Mouse (Mus musculus): Measurements from ENCODE around the gene Orc3. TPM values are rescaled to one million over a fixed set of nuclear protein-coding genes. Genes with fewer than 3 reads are reported as not detected.

Gene Orc3
- total RNA-seq (2021), result 10 to 100 TPM; 31.5 to 33.9 TPM
- long read RNA-seq, experiment 1, transcript Orc3-202 (20 exons, 2,266 nt), result major isoform, 11 of 127 reads
- long read RNA-seq, experiment 1, transcript Orc3-201 (20 exons, 2,300 nt), result major isoform, 11 of 127 reads
- long read RNA-seq, experiment 1, partial matches to known transcripts, result 100 of 127 reads
- long read RNA-seq, experiment 1, other reads (novel, unspliced or antisense), result 5 of 127 reads
- long read RNA-seq, experiment 2, transcript Orc3-202 (20 exons, 2,266 nt), result major isoform, 8 of 102 reads
- long read RNA-seq, experiment 2, partial matches to known transcripts, result 88 of 102 reads
- long read RNA-seq, experiment 2, other reads (novel, unspliced or antisense), result 3 of 102 reads

DNA sequence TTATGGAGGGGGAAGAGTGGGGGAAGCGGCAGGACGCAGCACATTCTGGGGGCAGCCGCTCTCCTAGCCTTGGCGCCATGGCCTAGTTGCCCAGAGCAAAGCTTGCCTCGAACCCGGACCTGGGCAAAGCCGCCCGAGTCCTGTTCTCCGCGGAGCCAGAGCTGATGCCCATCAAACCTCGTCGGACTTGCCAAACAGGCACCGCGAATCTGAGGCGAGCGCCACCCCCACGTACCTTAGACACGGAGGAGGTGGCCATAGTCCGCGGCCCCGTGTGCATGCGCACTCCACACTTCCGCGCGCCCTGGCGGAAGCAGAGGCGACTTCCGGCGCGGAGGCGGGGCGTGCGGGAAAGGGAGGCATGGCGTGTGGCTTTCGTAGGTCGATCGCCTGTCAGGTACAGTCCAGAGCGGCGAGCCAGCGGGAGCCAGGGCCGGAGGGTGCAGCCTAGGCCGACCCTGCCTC lies at the start of gene Orc3, which contains the start of gene Rars2:
TSS of gene Orc3 (minus strand) at position 315 of the 465 bp plus-strand sequence.
TSS of gene Rars2 (plus strand) at position 328 of the 465 bp plus-strand sequence.
- DNase-seq, result peak; percentile 93 to 94

DNA sequence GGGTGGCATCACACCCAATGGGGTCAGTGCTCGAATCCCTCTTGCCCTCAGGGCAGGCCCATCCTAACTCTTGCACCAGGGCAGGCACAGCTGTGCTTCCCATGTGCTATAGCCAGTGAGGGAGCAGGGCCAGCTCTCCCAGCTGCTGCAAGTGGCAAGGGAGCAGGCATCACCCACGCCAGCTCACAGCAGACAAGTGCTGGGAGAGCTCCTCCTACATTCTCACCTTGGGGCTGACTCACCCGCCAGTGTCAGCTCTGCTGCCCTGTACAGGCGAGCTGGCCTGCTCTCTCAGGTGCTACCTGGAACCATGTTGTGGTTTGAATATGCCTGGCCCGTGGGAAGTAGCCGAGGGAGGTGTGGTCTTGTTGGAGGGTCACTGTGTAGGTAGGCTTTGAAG lies 47.2 kb upstream of the Orc3 start:
- no peak for DNase-seq

DNA sequence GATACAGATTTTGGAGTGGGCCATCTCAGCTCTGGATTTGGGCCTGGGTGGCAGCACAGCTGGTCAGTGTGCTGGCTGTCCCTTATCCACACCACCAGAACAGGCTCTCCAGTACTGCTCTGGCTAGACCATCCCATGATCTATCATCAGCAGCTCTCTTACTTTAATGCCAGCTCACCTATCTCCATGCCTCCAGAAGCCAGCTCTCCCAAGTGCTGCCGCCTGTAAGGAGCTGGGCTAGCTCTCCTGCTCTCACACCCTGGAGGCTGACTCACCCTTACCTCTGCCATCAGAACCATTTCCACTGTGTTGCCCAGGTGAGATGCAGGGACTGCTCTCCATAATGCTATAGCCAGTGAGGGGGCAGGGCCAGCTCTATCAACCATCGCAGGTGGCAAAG lies 46.8 kb upstream of the Orc3 start:
- no peak for DNase-seq

DNA sequence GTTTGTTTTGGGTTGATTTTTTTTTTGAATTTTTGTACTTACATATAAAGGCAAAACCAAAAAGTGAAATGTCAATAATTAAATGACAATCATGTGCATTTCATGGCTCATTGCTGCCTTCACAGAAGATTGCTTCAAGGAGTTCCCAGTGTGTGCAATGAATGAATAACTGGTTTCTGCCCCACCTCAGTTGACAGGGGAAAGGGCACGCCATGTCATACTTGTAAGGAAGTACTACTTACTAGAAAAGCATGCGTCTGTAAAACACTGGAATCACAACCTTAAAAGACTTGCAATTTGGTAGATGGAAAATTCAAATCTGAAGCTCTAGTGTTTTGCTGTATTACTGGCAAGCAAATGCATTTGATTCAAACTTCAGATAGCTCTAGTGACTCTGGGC lies 44.3 kb upstream of the Orc3 start:
- no peak for DNase-seq

DNA sequence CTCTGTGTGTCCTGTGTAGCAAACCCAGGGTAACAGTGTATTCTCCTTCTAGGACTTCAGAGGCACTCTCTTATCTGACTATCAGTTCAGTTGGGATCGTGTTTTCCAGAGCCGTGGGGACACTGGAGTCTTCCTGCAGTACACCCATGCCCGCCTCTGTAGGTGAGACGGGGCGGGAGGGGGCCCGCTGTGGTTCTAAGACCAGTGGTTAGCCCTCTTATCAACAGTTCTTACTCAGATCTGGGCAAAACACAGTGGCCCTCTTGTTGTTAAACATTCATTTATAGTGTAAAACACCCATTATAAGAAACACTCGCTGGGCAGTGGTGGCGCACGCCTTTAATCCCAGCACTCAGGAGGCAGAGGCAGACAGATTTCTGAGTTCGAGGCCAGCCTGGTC lies 41.4 kb upstream of the Orc3 start:
- DNase-seq, result no peak

DNA sequence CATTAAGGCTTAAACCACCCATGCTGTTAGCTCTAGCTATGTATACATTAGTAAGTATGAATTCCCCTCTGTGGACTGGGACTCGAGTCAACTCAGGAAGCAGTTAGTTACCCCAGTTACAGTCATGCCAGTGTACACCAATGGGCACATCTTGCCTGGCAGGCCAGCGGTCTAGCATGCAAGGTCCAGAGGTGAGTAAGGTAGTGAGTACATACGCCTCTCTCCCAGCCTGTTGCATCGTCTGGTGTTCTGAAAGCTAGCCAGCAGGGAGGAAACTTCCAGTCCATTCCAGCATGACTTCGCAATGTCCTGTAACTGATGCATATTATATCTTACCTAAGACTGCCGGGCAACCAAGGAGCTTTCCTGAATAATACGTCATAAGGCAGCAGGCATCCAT lies 38.4 kb upstream of the Orc3 start:
- no peak for DNase-seq

DNA sequence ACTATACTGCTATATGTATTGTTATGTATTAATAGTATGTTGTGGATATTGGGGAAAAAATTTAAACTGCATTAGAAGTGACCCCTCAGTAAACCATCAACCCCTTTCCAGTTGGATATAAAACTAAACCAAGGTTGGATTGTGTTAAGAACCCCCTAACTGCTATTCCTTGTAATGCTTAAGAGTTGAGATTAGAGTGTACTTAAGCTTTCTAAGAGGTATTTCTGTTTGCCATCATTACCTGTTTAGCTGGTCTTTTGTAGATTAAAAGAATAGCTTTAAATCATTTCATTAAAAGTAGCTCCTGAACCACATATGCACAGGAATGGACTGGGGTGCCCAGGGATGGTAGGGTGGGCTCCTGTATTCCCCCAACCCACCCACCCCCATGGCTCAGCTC lies 30.0 kb upstream of the Orc3 start:
- DNase-seq, result no peak

DNA sequence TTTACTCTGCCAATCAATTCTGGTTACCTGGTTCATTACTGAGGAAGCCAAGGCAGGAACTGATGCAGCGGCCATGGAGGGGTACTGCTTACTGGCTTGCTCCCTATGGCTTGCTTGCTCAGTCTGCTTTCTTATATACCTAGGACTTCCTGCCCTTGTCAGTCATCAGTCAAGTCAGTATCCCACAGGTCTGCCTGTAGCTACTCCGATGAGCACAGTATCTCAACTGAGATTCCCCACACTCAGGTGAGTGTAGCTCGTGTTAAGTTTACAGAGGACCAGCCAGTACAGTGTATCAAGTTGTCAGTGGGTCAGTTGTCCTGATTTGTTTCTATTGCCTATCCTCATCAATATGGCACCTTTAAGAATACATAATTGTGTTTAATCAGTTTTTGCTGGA lies 26.0 kb upstream of the Orc3 start:
- no peak for DNase-seq

DNA sequence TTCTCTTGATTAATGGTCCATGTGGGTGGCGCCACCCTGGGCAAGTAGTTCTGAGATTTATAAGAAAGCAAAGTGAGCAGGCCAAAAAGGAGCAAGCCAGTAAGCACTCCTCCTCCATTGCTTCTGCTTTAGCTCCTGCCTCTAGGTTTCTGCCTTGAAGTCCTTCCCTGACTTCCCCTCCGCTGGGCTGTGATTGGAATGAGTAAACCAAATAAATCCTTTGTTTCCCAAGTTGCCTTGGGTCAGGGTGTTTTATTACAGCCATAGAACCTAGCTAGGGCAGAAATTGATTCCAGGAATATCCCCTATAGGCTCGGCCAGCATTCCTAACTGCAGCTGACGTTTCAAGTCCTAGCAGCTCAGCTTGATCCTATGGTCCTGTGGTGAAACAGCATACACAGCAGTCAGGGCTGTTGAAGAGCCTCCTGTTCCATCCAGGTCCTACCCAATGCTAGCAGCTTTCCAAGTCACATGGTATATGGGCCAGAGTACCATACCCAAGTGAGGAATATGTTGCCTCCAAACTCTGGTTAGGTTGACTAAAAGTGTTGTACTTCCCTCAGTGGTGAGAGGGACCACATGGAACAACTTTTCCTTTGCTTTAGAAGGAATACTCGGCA lies 25.1 kb upstream of the Orc3 start:
- DNase-seq, result no peak

DNA sequence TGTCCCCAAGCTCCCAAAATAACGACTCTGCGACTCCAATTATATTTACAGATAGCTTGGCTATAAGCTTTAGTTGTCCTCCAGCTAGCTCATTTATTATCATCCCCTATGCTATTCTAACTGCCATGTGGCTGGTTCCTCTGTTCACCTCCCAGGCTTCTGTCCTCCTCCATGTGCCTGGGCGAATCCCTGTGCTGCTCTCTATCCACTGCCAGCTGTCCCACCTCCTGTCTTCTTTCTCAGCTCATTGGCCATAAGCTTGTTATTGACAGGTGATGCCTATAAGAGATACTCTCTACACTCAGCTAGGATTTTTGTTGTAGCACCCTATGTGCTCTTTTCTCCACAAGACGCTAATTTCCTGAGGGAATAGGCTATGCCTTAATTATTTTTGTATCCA lies 23.1 kb upstream of the Orc3 start:
- DNase-seq, result no peak

DNA sequence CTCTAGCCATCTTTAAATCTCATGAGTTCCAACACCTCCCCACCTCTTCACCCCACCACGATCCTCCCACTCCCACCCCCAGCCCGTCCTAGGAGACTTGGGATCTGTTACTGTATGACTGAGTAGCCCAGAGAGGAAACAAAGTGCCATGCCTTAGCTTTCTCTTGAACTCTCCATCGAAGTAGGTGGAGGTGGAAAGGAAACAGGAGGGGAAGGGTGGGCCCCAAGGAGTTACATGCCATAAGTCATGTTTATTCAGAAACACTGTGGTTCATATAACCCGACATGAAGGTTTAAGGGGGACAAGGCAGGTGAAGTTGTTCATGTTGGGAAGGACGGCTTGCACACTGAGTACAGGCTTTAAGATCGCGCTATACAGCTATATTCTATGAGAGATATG lies 22.6 kb upstream of the Orc3 start:
- DNase-seq, result no peak

DNA sequence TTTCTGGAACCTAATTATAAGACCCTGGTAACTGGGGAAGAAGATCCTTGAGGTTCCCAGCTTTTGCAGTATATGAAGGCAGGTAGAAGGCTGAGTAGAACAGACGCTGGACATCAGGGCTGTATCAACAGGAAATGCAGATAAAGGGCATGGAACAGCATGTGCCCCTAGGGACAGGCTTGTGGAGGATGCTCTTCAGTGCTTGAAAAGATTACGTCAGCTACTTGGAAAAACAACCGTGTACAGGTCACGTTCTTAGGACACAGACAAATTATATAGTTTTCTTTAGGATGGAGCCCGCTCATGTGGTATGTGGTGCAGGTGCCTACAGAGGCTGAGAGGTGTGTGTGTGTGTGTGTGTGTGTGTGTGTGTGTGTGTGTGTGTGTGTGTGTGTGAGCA lies 21.3 kb upstream of the Orc3 start:
- DNase-seq, result no peak

DNA sequence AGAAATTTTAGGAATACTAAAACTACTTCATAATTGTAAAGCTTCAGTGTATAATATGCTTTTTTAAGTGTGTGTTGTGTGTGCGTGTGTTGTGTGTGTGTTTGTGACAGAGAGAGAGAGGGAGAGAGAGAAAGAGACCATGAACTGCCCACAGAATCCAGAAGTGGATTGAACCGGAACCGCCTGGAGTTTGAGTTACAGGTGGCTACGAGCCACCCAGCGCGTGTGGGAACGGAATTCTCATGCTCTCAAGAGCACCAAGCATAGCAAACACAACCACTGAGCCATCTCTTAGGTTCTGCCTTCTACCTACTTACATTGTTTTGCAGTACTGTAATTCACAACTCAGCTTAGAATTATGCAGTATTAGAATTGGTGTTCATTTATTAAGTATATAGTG lies 19.4 kb upstream of the Orc3 start:
- no peak for DNase-seq

DNA sequence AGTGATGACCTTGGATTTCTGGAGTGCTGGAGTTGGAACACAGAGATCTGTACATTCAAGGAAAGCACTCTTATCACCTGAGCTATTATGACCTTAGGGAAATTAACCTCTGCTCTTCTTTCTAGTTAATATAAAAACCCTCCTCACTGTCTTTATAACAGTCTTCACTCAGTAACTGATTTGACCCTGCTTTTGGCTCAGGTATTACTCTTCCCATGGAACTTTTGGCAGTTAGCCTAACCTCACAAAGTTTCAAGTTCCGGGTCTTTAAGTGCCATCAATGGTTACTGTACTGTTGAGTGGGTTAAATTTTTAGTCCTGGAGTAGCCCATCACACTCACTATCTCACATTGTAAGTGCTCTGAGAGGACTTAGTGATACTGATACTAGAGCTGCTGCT lies 15.2 kb upstream of the Orc3 start:
- no peak for DNase-seq

DNA sequence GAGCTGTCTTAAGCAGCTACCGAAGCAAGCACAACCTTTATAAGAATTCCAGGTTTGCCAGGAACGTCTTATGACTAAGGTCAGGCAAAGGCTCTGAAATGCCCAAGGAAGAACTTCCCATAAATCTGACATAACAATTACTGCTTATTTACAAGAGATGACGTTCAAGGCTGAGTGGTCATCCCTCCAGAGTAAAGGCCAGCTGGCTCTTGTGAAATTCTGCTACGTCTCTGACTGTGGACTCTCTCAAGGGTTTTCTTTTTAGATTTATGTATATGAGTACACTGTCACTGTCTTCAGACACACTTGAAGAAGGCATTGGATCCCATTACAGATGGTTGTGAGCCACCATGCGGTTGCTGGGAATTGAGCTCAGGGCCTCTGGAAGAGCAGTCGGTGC lies 11.7 kb upstream of the Orc3 start:
- DNase-seq, result no peak

DNA sequence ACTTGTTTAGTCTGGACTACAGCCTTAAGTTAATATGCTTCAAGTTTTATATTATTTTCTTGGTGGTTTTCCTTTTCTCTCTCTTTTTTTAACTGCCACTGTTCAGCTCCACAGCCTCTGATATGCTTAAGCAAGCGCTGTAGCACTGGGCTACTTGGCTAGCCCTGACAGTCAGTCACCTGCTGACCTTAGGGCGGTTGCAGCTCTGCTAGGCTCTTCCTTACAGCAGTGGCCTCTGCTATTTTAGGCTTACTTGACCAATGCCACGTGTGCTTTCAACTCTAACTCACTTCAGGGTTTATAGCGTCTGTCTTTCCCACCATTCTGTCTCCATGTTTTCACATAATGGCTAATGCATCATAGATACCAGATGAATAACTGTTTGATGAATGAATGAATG lies 10.8 kb upstream of the Orc3 start:
- DNase-seq, result peak in 1 of 2 experiments; percentile 6

DNA sequence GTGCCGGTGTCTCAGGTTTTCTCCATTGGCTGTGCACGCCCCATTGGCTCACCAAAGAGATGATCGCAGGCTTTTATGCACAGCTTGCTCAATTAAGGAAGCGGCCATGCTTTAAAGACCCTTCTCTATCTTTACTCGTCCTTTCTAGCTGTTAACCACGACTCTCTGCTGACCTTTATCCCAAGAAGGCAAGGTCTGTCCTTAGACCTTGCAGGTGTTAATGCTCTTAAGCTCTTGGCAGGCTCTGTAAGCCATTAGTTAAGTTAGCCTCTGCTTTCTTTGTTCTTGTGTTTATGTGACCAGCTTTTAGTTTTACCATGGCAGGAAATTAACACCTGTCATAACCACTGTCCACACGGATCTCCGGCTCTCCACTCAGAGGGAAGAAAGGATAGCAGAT lies 1.4 kb upstream of the Orc3 start:
- no peak for DNase-seq

DNA sequence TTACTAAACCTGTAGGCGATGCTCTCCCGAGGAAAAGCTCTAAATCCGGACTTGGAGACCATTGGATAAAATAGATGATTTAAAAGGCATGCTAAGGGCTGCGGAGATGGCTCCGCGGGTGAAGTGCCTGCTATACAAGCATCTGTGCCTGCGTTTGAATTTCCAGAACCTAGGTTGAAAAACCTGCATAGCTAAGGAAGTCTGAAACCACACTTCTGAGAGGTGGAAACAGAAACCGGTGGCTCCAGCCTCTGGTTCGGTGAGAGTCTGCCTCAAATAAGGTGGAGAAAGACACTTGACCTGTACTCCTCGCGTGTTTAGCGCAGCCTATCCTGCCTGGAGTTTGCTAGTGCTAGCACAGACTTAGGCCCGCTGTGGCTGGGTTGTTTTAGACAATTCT lies 559 bp upstream of the Orc3 start:
- DNase-seq, result peak in 1 of 2 experiments; percentile 18

DNA sequence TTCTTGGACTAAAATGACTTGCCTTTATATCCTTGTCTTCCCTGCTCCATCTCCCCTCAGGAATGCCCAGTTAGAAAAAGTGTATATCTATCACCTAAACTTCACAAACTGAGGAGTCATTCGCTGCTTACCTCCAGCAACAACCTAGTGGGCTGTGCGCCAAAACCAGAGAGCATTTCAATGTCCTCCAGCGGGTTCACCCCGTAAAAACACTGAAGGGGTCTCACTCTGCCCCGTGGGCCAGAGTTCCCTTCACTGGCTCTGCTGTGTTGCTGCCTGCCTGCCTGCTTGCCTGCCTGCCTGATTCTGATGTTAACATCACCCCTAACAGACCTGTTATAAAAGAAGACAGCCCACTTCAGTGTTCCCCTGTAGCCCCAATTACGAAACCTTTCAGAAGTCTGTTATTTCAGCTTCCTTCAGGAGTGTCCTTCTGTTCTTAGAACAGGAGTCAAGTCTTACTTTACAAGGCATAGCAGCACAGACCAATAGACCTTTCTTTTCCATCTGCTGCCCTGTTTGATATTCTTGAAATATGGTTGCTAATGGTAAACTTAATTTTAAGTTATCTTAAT lies 1.1 kb downstream of the Orc3 start:
- no peak for DNase-seq

DNA sequence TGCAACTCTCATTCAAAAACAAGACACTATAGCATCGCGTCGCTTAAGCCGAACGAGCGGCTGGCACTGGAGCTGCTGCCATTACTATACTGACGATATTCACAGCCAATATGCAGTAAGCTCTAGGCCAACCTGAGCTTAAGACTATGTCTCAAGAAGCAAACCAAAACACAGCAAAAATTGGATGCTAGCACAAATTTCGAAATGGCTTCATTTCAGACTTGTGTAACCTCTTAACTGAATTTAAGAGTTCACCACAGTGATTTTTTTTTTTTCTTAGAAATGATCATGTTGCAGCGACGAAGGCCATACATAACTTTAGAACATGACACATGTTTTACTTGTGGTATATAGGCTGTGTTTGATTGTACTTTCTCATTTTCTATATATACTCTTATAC lies 8.1 kb downstream of the Orc3 start:
- DNase-seq, result no peak

DNA sequence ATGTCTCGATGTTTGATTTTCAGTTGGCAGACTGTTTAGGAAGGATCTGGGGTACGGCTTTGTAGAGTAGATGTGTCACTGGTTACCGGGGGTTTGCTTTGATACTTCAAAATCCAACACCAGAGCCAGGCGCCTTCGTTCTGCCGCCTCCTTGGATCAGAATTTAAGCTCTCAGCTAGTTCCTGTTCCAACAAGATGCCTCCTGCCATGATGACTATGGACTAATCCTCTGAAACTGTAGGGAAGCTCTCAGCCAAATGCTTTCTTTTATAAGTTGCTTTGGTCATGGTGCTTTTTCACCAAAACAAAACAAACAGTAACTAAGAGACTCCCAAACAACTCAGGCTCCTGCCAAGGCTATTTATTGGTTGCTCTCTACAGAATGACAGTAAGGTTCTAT lies 11.6 kb downstream of the Orc3 start:
- DNase-seq, result no peak

DNA sequence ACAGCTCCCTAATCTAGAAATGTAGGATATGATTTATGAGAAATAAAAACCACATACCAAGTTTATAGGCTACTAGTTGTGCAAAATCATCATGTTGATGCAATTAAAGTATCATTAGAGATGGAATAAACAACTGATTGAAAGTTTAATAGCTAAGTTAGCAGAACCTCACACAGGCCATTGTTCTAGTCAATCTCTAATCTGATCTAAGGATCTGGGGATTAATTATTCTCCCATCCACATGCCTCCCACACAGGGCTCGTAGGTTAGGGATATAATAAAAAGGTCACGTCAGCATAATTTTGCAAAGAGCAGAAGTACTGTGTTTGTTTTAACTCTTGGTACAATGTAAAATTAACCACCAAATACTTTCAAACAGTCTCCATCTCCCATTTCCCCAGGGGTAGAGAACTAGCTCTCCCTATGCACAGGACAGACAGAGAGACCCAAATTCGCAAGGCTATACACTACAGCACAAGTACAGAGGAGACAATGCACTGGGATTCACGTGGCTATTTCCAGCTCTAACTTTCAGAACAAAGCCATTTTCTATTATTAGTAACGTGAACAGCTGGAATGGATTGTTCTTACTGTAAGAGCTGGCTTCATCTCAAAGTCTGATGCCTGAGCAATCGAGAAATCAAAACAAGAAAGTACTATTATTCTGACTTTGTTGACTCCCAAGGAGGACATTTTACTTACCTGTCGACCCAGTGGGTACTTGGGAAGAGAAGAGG lies 29.7 kb downstream of the Orc3 start:
- peak in 1 of 2 experiments; percentile 7 for DNase-seq

DNA sequence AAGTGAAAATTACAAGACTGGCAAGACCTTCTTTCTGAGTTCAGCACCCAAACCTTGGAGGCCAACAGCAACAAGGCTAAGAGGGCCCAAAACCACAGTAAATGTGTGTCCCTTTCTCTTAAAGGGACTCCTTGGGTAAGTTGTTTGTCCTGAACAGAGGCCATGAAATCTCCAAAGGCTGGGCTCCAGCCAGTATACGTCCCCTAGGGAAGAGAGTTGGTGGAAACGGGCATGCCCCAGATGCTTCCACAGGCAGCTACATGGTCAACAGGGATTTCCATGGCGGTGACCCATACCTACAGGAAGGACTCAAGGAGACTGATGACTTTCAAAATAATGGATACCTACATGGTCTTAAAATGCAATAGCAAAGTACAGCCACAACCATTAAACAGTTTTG lies 31.3 kb downstream of the Orc3 start:
- no peak for DNase-seq

All from heart, adult 18-20 months (tissue).